Mouse (Mus musculus) lung, postnatal 0 days (tissue): ENCODE measurements at regions not wholly inside any gene's neighbourhood (a gene's known extent, or its start where the extent isn't known, plus 50 kb on each side); places are given as distances from the start of the nearest gene placed in this dataset.

Experiments
- CTCF ChIP-seq: IDR thresholded peaks from 2 replicates; pipeline ENCODE4 v1.5.1; 2016; ENCODE audit warnings: antibody characterized with exemption, mild to moderate bottlenecking
- EP300 ChIP-seq: IDR thresholded peaks from 2 replicates; pipeline ENCODE4 v1.6.1; 2016; ENCODE audit warnings: antibody characterized with exemption, mild to moderate bottlenecking, control low read depth

- TF ChIP-seq CTCF (peak; percentile 16; the same call in 1 of the 2 replicates), EP300 (no peak)
Observed at GRCm38 (mm10) chr10:91528305-91528704, 347.2 kb upstream of the Tmpo start.
